Mouse (Mus musculus) embryonic facial prominence, embryonic 11.5 days (tissue): ENCODE results near the gene Lrguk. TPM values are rescaled to one million over a fixed set of nuclear protein-coding genes. Genes with fewer than 3 reads are reported as not detected.

Experiments
- ATAC-seq: fragments of 200-750 bp; cut with Nextera tagmentation; replicated peaks from 2 replicates; pipeline ENCODE4 v1.8.0; 2017; ENCODE audit warnings: low read depth; ENCODE audit not compliant: insufficient number of reproducible peaks, low FRiP score, low TSS enrichment
- DNase-seq: peaks from one replicate; pipeline ENCODE4 v3.0.0-alpha.2; 2015; ENCODE audit warnings: low spot score
- H3K27ac ChIP-seq: fragments of 300-500 bp; sonication (generic); replicated peaks from 2 replicates; pipeline ENCODE4 v1.5.1; 2014; ENCODE audit warnings: mild to moderate bottlenecking, low read depth, low read length, control low read depth
- H3K27me3 ChIP-seq: fragments of 300-500 bp; sonication (generic); 2 replicates; pipeline ENCODE4 v1.6.1; 2014; ENCODE audit warnings: mild to moderate bottlenecking, low read length, moderate library complexity, mixed read lengths; ENCODE audit not compliant: control insufficient read depth, insufficient read depth
- H3K36me3 ChIP-seq: fragments of 300-500 bp; sonication (generic); replicated peaks from 2 replicates; pipeline ENCODE4 v1.6.1; 2014; ENCODE audit warnings: low read depth, mild to moderate bottlenecking, low read length, moderate library complexity, mixed read lengths; ENCODE audit not compliant: control insufficient read depth, insufficient read depth
- H3K4me1 ChIP-seq: fragments of 300-500 bp; sonication (generic); 2 replicates; pipeline ENCODE4 v1.6.1; 2014; ENCODE audit warnings: low read length, mixed read lengths; ENCODE audit not compliant: control insufficient read depth, insufficient read depth
- H3K4me2 ChIP-seq: fragments of 300-500 bp; sonication (generic); 2 replicates; pipeline ENCODE4 v1.6.1; 2014; ENCODE audit warnings: low read depth, mild to moderate bottlenecking, control low read depth, low read length, moderate library complexity
- H3K4me3 ChIP-seq: fragments of 300-500 bp; sonication (generic); 2 replicates; pipeline ENCODE4 v1.5.1; 2014; ENCODE audit warnings: low read depth, low read length, control low read depth
- H3K9ac ChIP-seq: fragments of 300-500 bp; sonication (generic); replicated peaks from 2 replicates; pipeline ENCODE4 v1.6.1; 2014; ENCODE audit warnings: mild to moderate bottlenecking, control low read depth, low read length
- H3K9me3 ChIP-seq: fragments of 300-500 bp; sonication (generic); replicated peaks from 2 replicates; pipeline ENCODE4 v1.6.1; 2016; ENCODE audit warnings: mild to moderate bottlenecking, low read length, inconsistent platforms, mixed read lengths; ENCODE audit not compliant: control insufficient read depth
- WGBS: fragments of 180-500 bp; shearing (Covaris S2); extraction: QIAGEN DNeasy Blood & Tissue Kit; methylation state at CpG from one replicate; pipeline ENCODE4 v1.1.7; 2014; 5-methylcytosine and 5-hydroxymethylcytosine counted together
- polyA plus RNA-seq: library from polyadenylated mRNA; unstranded; fragments of >200 nt; fragmentation: Nextera tagmentation; extraction: Ambion mirVana; gene quantifications from 2 replicates; pipeline ENCODE4 v1.2.1, GENCODE M21; 2014

Gene Lrguk
- polyA plus RNA-seq, 1 experiment from 2014 or later: 0.67 TPM

- WGBS: 87% methylated on average over 6 of the region's 6 CpGs
- Histone ChIP-seq H3K9ac (no peak overlapping the region), H3K27ac (no peak overlapping the region), H3K4me3 (no peak overlapping the region), H3K4me1 (no peaks in the 10 kb centered on the region), H3K4me2 (no peak overlapping the region), H3K27me3 (no peaks in the 10 kb centered on the region), H3K36me3 (no peaks in the 10 kb centered on the region), H3K9me3 (no peaks in the 10 kb centered on the region)
- ATAC-seq: no peak
- no peak for DNase-seq
Observed at GRCm38 (mm10) chr6:34099725-34100124, 70.5 kb downstream of the Lrguk start.

GRCm38 (mm10) chr6:34101531-34102396, 72.5 kb downstream of the Lrguk start:
- ATAC-seq: no peak
- DNase-seq: no peak
- Histone ChIP-seq H3K4me3 (no peak overlapping the region), H3K4me2 (no peak overlapping the region), H3K36me3 (no peaks in the 10 kb centered on the region), H3K9ac (no peak overlapping the region), H3K27me3 (no peaks in the 10 kb centered on the region), H3K27ac (no peak overlapping the region), H3K4me1 (no peaks in the 10 kb centered on the region), H3K9me3 (no peaks in the 10 kb centered on the region)
- 91% methylated on average over 15 of the region's 15 CpGs for WGBS

GRCm38 (mm10) chr6:34103251-34103920, 74.1 kb downstream of the Lrguk start:
- Histone ChIP-seq H3K9ac (no peak overlapping the region), H3K9me3 (no peaks in the 10 kb centered on the region), H3K27ac (no peak overlapping the region), H3K36me3 (no peaks in the 10 kb centered on the region), H3K4me3 (no peak overlapping the region), H3K27me3 (no peaks in the 10 kb centered on the region), H3K4me1 (no peaks in the 10 kb centered on the region), H3K4me2 (no peak overlapping the region)
- DNase-seq: no peak
- no peak for ATAC-seq
- 91% methylated on average over 17 of the region's 17 CpGs for WGBS

GRCm38 (mm10) chr6:34110571-34110970, 81.3 kb downstream of the Lrguk start:
- H3K27ac ChIP-seq: no peak overlapping the region
- H3K4me2 ChIP-seq: no peak overlapping the region
- H3K9me3 ChIP-seq: no peaks in the 10 kb centered on the region
- H3K4me3 ChIP-seq: no peak overlapping the region
- DNase-seq (no peak), ATAC-seq (no peak)
- H3K4me1 ChIP-seq: no peaks in the 10 kb centered on the region
- no peaks in the 10 kb centered on the region for H3K27me3 ChIP-seq
- no peak overlapping the region for H3K9ac ChIP-seq
- no peaks in the 10 kb centered on the region for H3K36me3 ChIP-seq
- 57% methylated on average over 10 of the region's 10 CpGs for WGBS

GRCm38 (mm10) chr6:34111406-34111805, 82.2 kb downstream of the Lrguk start:
- Histone ChIP-seq H3K27ac (no peak overlapping the region), H3K9me3 (no peaks in the 10 kb centered on the region), H3K9ac (no peak overlapping the region), H3K4me2 (no peak overlapping the region), H3K27me3 (no peaks in the 10 kb centered on the region), H3K36me3 (no peaks in the 10 kb centered on the region), H3K4me3 (no peak overlapping the region), H3K4me1 (no peaks in the 10 kb centered on the region)
- no peak for ATAC-seq
- WGBS: 87% methylated on average over 6 of the region's 6 CpGs
- DNase-seq: no peak

GRCm38 (mm10) chr6:34116838-34117478, 87.7 kb downstream of the Lrguk start:
- Histone ChIP-seq H3K27ac (no peak overlapping the region), H3K4me3 (no peak overlapping the region), H3K36me3 (no peaks in the 10 kb centered on the region), H3K9me3 (no peaks in the 10 kb centered on the region), H3K4me1 (no peaks in the 10 kb centered on the region), H3K4me2 (no peak overlapping the region), H3K27me3 (no peaks in the 10 kb centered on the region), H3K9ac (no peak overlapping the region)
- DNase-seq (no peak), ATAC-seq (no peak)
- 86% methylated on average over 7 of the region's 7 CpGs for WGBS

- no peak overlapping the region for H3K4me3 ChIP-seq
- WGBS: 75% methylated on average over 2 of the region's 2 CpGs
- no peak overlapping the region for H3K4me2 ChIP-seq
- no peaks in the 10 kb centered on the region for H3K27me3 ChIP-seq
- no peak for ATAC-seq
- H3K4me1 ChIP-seq: no peaks in the 10 kb centered on the region
- H3K36me3 ChIP-seq: no peaks in the 10 kb centered on the region
- no peak overlapping the region for H3K9ac ChIP-seq
- no peak for DNase-seq
- H3K9me3 ChIP-seq: no peaks in the 10 kb centered on the region
- no peak overlapping the region for H3K27ac ChIP-seq
Observed at GRCm38 (mm10) chr6:34124401-34124800, 95.2 kb downstream of the Lrguk start.

GRCm38 (mm10) chr6:34129261-34129660, 100.0 kb downstream of the Lrguk start:
- H3K27me3 ChIP-seq: no peaks in the 10 kb centered on the region
- ATAC-seq (no peak), DNase-seq (no peak)
- no peaks in the 10 kb centered on the region for H3K9me3 ChIP-seq
- H3K36me3 ChIP-seq: no peaks in the 10 kb centered on the region
- H3K4me2 ChIP-seq: no peak overlapping the region
- no peak overlapping the region for H3K9ac ChIP-seq
- no peaks in the 10 kb centered on the region for H3K4me1 ChIP-seq
- H3K27ac ChIP-seq: no peak overlapping the region
- whole genome bisulfite sequencing: 71% methylated on average over 2 of the region's 2 CpGs
- no peak overlapping the region for H3K4me3 ChIP-seq
